Mouse (Mus musculus): ENCODE results near the gene Serpina10. TPM values are rescaled to one million over a fixed set of nuclear protein-coding genes. Genes with fewer than 3 reads are reported as not detected.

The Serpina10 gene
- total and polyA plus RNA-seq, 3 experiments = 0.05 TPM; not detected in 2

- H3K27me3 ChIP-seq (ENCODE audit: insufficient read depth, low read length) = no peaks in the 10 kb centered on the region
- no peak for ATAC-seq (ENCODE audit: extremely low read depth, insufficient number of reproducible peaks, low FRiP score, poor library complexity, severe bottlenecking)
- no peak for TF ChIP-seq GATA1 (IDR thresholded peaks at IDR 0.05; ENCODE audit: borderline replicate concordance, low read length)
- H3K36me3 ChIP-seq (replicated peaks) = no peaks in the 10 kb centered on the region
- DNase-seq (ENCODE audit: low spot score) = no peak
- no peaks in the 10 kb centered on the region for H3K4me1 ChIP-seq (ENCODE audit: insufficient read depth, low read depth, low read length)
- H3K4me3 ChIP-seq (ENCODE audit: low read depth, low read length) = no peak within 1 kb of the TSS
- peaks cover 77% of the 10 kb centered on the region for H3K9me3 ChIP-seq (replicated peaks)
These were observed 25.8 kb upstream of the Serpina10 start, which contains the start of gene Serpina6 for GRCm38 (mm10) chr12:103656848-103657626. TSS of gene Serpina6 (minus strand) at chr12:103657212.

- H3K36me3 ChIP-seq (replicated peaks) = no peaks in the 10 kb centered on the region
- ATAC-seq (ENCODE audit: extremely low read depth, insufficient number of reproducible peaks, low FRiP score, poor library complexity, severe bottlenecking) (no peak), DNase-seq (ENCODE audit: low spot score) (no peak)
- H3K4me3 ChIP-seq (ENCODE audit: low read depth, low read length) = no peak overlapping the region
- no peaks in the 10 kb centered on the region for H3K27me3 ChIP-seq (ENCODE audit: insufficient read depth, low read length)
- TF ChIP-seq POLR2AphosphoS5 (IDR thresholded peaks at IDR 0.05; ENCODE audit: insufficient replicate concordance, low read depth, low read length) = no peak
- TF ChIP-seq GATA1 (IDR thresholded peaks at IDR 0.05; ENCODE audit: borderline replicate concordance, low read length) = no peak
- TF ChIP-seq CTCF (IDR thresholded peaks at IDR 0.05; ENCODE audit: low read depth, low read length) = no peak
- TF ChIP-seq GATA2 (IDR thresholded peaks at IDR 0.05; ENCODE audit: borderline replicate concordance, low read depth, low read length) = no peak
- no peak for TF ChIP-seq TAL1 (conservative IDR thresholded peaks at IDR 0.05; ENCODE audit: low read depth, low read length)
- H3K9me3 ChIP-seq (replicated peaks) = peaks cover 77% of the 10 kb centered on the region
- H3K4me1 ChIP-seq (ENCODE audit: insufficient read depth, low read depth, low read length) = no peaks in the 10 kb centered on the region
These were observed 24.1 kb upstream of the Serpina10 start for GRCm38 (mm10) chr12:103655123-103656044.

GRCm38 (mm10) chr12:103653836-103654235 is 22.6 kb upstream of the Serpina10 start:
- H3K27me3 ChIP-seq (ENCODE audit: insufficient read depth, low read length) = no peaks in the 10 kb centered on the region
- no peak overlapping the region for H3K4me3 ChIP-seq (ENCODE audit: low read depth, low read length)
- no peak for ATAC-seq (ENCODE audit: extremely low read depth, insufficient number of reproducible peaks, low FRiP score, poor library complexity, severe bottlenecking)
- H3K4me1 ChIP-seq (ENCODE audit: insufficient read depth, low read depth, low read length) = no peaks in the 10 kb centered on the region
- no peaks in the 10 kb centered on the region for H3K36me3 ChIP-seq (replicated peaks)
- H3K9me3 ChIP-seq (replicated peaks) = peaks cover 61% of the 10 kb centered on the region
- DNase-seq (ENCODE audit: low spot score) = no peak
- TF ChIP-seq CTCF (IDR thresholded peaks at IDR 0.05; ENCODE audit: low read depth, low read length) = no peak
- no peak for TF ChIP-seq GATA2 (IDR thresholded peaks at IDR 0.05; ENCODE audit: borderline replicate concordance, low read depth, low read length)
- no peak for TF ChIP-seq GATA1 (IDR thresholded peaks at IDR 0.05; ENCODE audit: borderline replicate concordance, low read length)
- TF ChIP-seq TAL1 (conservative IDR thresholded peaks at IDR 0.05; ENCODE audit: low read depth, low read length) = no peak
- TF ChIP-seq POLR2AphosphoS5 (IDR thresholded peaks at IDR 0.05; ENCODE audit: insufficient replicate concordance, low read depth, low read length) = no peak

GRCm38 (mm10) chr12:103646314-103646713 is 15.1 kb upstream of the Serpina10 start:
- Histone ChIP-seq H3K36me3 (replicated peaks) (no peaks in the 10 kb centered on the region), H3K27me3 (ENCODE audit: insufficient read depth, low read length) (no peaks in the 10 kb centered on the region), H3K4me1 (ENCODE audit: insufficient read depth, low read depth, low read length) (no peaks in the 10 kb centered on the region), H3K9me3 (replicated peaks) (peaks cover 36% of the 10 kb centered on the region), H3K4me3 (ENCODE audit: low read depth, low read length) (no peak overlapping the region)
- DNase-seq (ENCODE audit: low spot score) = no peak
- ATAC-seq (ENCODE audit: extremely low read depth, insufficient number of reproducible peaks, low FRiP score, poor library complexity, severe bottlenecking) = no peak
- TF ChIP-seq CTCF (IDR thresholded peaks at IDR 0.05; ENCODE audit: low read depth, low read length) (no peak), TAL1 (conservative IDR thresholded peaks at IDR 0.05; ENCODE audit: low read depth, low read length) (no peak), GATA1 (IDR thresholded peaks at IDR 0.05; ENCODE audit: borderline replicate concordance, low read length) (no peak), POLR2AphosphoS5 (IDR thresholded peaks at IDR 0.05; ENCODE audit: insufficient replicate concordance, low read depth, low read length) (no peak), GATA2 (IDR thresholded peaks at IDR 0.05; ENCODE audit: borderline replicate concordance, low read depth, low read length) (no peak)

GRCm38 (mm10) chr12:103644601-103645000 is 13.4 kb upstream of the Serpina10 start:
- TF ChIP-seq GATA2 (IDR thresholded peaks at IDR 0.05; ENCODE audit: borderline replicate concordance, low read depth, low read length) (no peak), TAL1 (conservative IDR thresholded peaks at IDR 0.05; ENCODE audit: low read depth, low read length) (no peak), CTCF (IDR thresholded peaks at IDR 0.05; ENCODE audit: low read depth, low read length) (no peak), GATA1 (IDR thresholded peaks at IDR 0.05; ENCODE audit: borderline replicate concordance, low read length) (no peak), POLR2AphosphoS5 (IDR thresholded peaks at IDR 0.05; ENCODE audit: insufficient replicate concordance, low read depth, low read length) (no peak)
- peaks cover 51% of the 10 kb centered on the region for H3K9me3 ChIP-seq (replicated peaks)
- no peak for ATAC-seq (ENCODE audit: extremely low read depth, insufficient number of reproducible peaks, low FRiP score, poor library complexity, severe bottlenecking)

GRCm38 (mm10) chr12:103643818-103644217 is 12.6 kb upstream of the Serpina10 start:
- DNase-seq (ENCODE audit: low spot score) (no peak), ATAC-seq (ENCODE audit: extremely low read depth, insufficient number of reproducible peaks, low FRiP score, poor library complexity, severe bottlenecking) (no peak)
- peaks cover 55% of the 10 kb centered on the region for H3K9me3 ChIP-seq (replicated peaks)
- H3K36me3 ChIP-seq (replicated peaks) = no peaks in the 10 kb centered on the region
- no peaks in the 10 kb centered on the region; the same call in 1 of the 2 replicates for H3K4me1 ChIP-seq (ENCODE audit: insufficient read depth, low read depth, low read length)
- no peaks in the 10 kb centered on the region for H3K27me3 ChIP-seq (ENCODE audit: insufficient read depth, low read length)
- TF ChIP-seq GATA2 (IDR thresholded peaks at IDR 0.05; ENCODE audit: borderline replicate concordance, low read depth, low read length) (no peak), POLR2AphosphoS5 (IDR thresholded peaks at IDR 0.05; ENCODE audit: insufficient replicate concordance, low read depth, low read length) (no peak), GATA1 (IDR thresholded peaks at IDR 0.05; ENCODE audit: borderline replicate concordance, low read length) (no peak), TAL1 (conservative IDR thresholded peaks at IDR 0.05; ENCODE audit: low read depth, low read length) (no peak), CTCF (IDR thresholded peaks at IDR 0.05; ENCODE audit: low read depth, low read length) (no peak)
- H3K4me3 ChIP-seq (ENCODE audit: low read depth, low read length) = no peak overlapping the region

More at GRCm38 (mm10) chr12:103644601-103645000, 13.4 kb upstream of the Serpina10 start:
- no peak overlapping the region for H3K4me3 ChIP-seq (ENCODE audit: low read depth, low read length)
- no peaks in the 10 kb centered on the region for H3K27me3 ChIP-seq (ENCODE audit: insufficient read depth, low read length)
- no peaks in the 10 kb centered on the region; the same call in 1 of the 2 replicates for H3K4me1 ChIP-seq (ENCODE audit: insufficient read depth, low read depth, low read length)
- DNase-seq (ENCODE audit: low spot score) = no peak
- no peaks in the 10 kb centered on the region for H3K36me3 ChIP-seq (replicated peaks)
